Mouse (Mus musculus): ENCODE data around the gene Dpf2.

DNA sequence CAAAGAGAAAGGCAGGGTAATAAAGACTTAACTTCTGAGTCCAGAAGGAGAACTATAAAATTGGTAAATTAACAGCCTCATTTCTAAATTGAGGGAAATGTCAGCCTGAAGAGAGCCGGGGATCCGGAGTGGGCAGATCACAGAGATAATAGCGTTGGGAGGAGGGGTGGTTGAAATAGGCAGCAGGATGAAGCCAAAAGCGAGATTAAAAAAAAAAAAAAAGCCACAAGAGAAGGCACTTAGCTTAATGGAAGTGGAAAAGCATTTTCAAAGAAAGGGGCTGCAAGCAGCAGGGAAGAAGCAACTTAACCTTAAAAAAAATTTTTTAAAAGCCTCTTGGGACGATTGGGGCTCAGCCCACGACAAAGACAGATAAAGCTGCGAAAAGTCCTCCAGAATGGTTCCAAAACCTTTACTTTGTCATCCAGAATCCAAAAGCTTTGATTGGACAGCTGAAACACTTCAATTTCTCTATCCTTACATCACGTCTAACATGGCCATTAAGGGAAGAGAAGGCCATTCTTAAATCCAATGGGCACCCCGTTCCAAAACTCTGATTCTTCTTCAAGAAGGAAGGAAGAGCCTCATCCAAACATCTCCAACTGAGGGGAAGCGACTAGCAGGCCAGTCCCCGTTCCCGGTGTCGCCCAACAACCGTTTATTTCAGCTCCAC lies 1.2 kb downstream of the Dpf2 start:
- TF ChIP-seq CTCF (conservative IDR thresholded peaks at IDR 0.05; ENCODE audit: insufficient read depth, insufficient read length, low read depth, low read length) = no peak
- TF ChIP-seq POLR2A (IDR thresholded peaks at IDR 0.05; ENCODE audit: low read depth, low read length) = no peak
